Mouse (Mus musculus) kidney, embryonic 16.5 days (tissue): ENCODE results near the gene Comp. TPM values are rescaled to one million over a fixed set of nuclear protein-coding genes. Genes with fewer than 3 reads are reported as not detected.
A peak's percentile ranks its signal among the peaks of the same experiment; 100 is the strongest.

Source experiments
- ATAC-seq: fragments of 200-750 bp; cut with Nextera tagmentation; 2 replicates; pipeline ENCODE4 v1.8.0; 2017; ENCODE audit warnings: moderate TSS enrichment; ENCODE audit not compliant: low FRiP score, low TSS enrichment
- H3K27ac ChIP-seq: fragments of 300-500 bp; sonication (generic); 2 replicates; pipeline ENCODE4 v1.5.1; 2014; ENCODE audit warnings: low read length
- H3K27me3 ChIP-seq: fragments of 300-500 bp; sonication (generic); 2 replicates; pipeline ENCODE4 v1.6.1; 2014; ENCODE audit warnings: low read length, control low read depth, mixed read lengths; ENCODE audit not compliant: insufficient read depth
- H3K36me3 ChIP-seq: fragments of 300-500 bp; sonication (generic); 2 replicates; pipeline ENCODE4 v1.6.1; 2014; ENCODE audit warnings: low read length, control low read depth, mixed read lengths; ENCODE audit not compliant: insufficient read depth
- H3K4me1 ChIP-seq: fragments of 300-500 bp; sonication (generic); 2 replicates; pipeline ENCODE4 v1.6.1; 2014; ENCODE audit warnings: low read length, control low read depth, mixed read lengths; ENCODE audit not compliant: insufficient read depth
- H3K4me2 ChIP-seq: fragments of 300-500 bp; sonication (generic); replicated peaks from 2 replicates; pipeline ENCODE4 v1.6.1; 2014; ENCODE audit warnings: low read depth, low read length
- H3K4me3 ChIP-seq: fragments of 300-500 bp; sonication (generic); 2 replicates; pipeline ENCODE4 v1.5.1; 2014; ENCODE audit warnings: mild to moderate bottlenecking, low read length
- H3K9ac ChIP-seq: fragments of 300-500 bp; sonication (generic); replicated peaks from 2 replicates; pipeline ENCODE4 v1.6.1; 2014; ENCODE audit warnings: low read length
- H3K9me3 ChIP-seq: fragments of 300-500 bp; sonication (generic); 2 replicates; pipeline ENCODE4 v1.6.1; 2016; ENCODE audit warnings: low read length, control low read depth
- WGBS: fragments of 180-500 bp; shearing (Covaris S2); extraction: QIAGEN DNeasy Blood & Tissue Kit; methylation state at CpG from one replicate; pipeline ENCODE4 v1.1.7; 2014; 5-methylcytosine and 5-hydroxymethylcytosine counted together
- polyA plus RNA-seq: library from polyadenylated mRNA; unstranded; fragments of >200 nt; fragmentation: Nextera tagmentation; extraction: Ambion mirVana; gene quantifications from 2 replicates; pipeline ENCODE4 v1.2.1, GENCODE M21; 2015

Gene Comp
- polyA plus RNA-seq, 1 experiment from 2014 or later = 1.00 TPM

DNA sequence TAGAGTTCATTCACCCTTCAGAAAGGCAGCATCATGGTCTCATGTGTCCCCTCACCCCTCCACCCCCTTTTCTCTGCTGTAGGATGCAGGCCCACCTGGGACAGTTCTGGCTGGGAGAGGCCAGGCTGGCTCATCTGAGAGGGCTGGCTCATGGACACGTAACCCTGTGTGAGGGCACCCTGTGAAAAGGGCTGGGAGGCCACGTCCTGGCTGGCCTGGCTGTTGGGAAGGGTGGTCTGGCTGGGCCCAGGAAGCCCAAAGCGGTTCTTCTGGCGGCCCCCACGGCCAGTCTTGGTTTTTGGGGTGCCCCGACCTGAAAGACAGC lies 40.5 kb upstream of the Comp start:
- Histone ChIP-seq H3K27me3 (no peaks in the 10 kb centered on the region), H3K4me3 (no peak overlapping the region), H3K4me2 (no peak overlapping the region), H3K4me1 (peaks cover 22% of the 10 kb centered on the region), H3K9ac (no peak overlapping the region), H3K27ac (no peak overlapping the region), H3K36me3 (peaks cover 66% of the 10 kb centered on the region), H3K9me3 (no peaks in the 10 kb centered on the region)
- WGBS = 96% methylated on average over 6 of the region's 6 CpGs
- no peak for ATAC-seq

DNA sequence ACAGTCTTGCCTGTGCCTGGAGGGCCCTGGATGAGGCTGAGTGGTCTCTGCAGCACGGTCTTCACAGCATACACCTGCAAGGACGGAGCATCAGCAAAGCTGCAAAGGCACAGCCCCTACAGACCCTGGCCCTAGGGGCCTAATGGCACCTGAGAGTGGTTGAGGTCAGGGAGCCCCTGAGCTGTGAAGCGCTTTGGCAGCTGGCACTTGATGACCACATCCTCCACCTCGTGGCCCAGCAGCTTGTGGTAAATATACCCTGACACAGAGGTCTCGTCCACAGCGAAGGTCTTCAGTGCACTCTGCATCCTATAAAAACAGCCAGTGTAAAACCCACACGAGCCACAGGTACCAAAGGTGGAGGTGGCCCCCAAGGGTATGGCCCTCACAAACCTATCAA lies 34.4 kb upstream of the Comp start:
- Histone ChIP-seq H3K4me2 (no peak overlapping the region), H3K4me3 (no peak overlapping the region), H3K9ac (no peak overlapping the region), H3K4me1 (no peaks in the 10 kb centered on the region), H3K27ac (no peak overlapping the region), H3K9me3 (no peaks in the 10 kb centered on the region), H3K36me3 (peaks cover 91% of the 10 kb centered on the region), H3K27me3 (no peaks in the 10 kb centered on the region)
- no peak for ATAC-seq
- 85% methylated on average over 7 of the region's 7 CpGs for WGBS

DNA sequence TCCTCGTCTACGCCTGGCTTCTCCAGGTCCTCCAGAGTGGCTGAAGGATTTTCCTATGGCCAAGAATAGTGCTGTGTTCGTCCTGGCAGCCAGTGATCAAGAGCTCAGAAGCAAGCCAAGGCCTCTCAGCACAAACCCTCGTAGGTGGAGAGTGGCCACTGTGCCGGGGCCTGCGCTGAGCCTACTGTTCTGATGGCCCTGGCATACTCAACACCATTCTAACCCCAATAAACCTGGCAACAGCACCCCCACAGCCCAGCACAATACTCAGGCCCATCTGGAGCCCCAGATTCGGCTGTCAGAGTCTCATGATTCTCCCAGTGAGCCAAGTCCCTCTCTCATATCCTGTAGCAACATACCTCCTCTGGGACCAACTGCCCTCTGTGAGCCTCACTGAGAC lies 32.7 kb upstream of the Comp start:
- H3K9ac ChIP-seq = no peak overlapping the region
- no peaks in the 10 kb centered on the region for H3K4me1 ChIP-seq
- no peak overlapping the region for H3K4me2 ChIP-seq
- no peak overlapping the region for H3K4me3 ChIP-seq
- no peak for ATAC-seq
- 90% methylated on average over 7 of the region's 7 CpGs for WGBS
- no peak overlapping the region for H3K27ac ChIP-seq
- peaks cover 76% of the 10 kb centered on the region for H3K36me3 ChIP-seq
- no peaks in the 10 kb centered on the region for H3K9me3 ChIP-seq
- H3K27me3 ChIP-seq = no peaks in the 10 kb centered on the region

DNA sequence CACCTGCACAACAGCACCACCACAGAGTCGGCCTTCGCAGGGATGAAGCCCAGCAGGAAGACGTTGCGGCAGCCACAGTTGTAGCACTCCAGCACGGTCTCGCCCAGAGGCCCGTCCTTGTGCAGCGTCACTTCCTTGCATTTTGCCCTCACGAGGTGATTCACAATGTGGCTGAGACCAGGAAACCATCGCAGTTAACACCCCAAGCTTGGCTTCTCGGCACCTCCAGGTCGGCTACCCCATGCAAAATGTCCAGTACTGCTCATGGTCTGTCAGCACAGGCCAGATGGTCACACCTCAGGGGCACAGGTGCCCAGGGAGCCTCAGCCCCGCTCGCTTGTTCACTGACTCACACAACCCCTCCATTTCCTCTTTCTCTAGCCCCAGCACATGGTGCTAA lies 31.4 kb upstream of the Comp start:
- no peak overlapping the region for H3K4me2 ChIP-seq
- WGBS = 88% methylated on average over 14 of the region's 14 CpGs
- no peak overlapping the region for H3K9ac ChIP-seq
- no peaks in the 10 kb centered on the region for H3K4me1 ChIP-seq
- no peaks in the 10 kb centered on the region for H3K27me3 ChIP-seq
- ATAC-seq = no peak
- no peak overlapping the region for H3K4me3 ChIP-seq
- H3K27ac ChIP-seq = no peak overlapping the region
- peaks cover 67% of the 10 kb centered on the region for H3K36me3 ChIP-seq
- no peaks in the 10 kb centered on the region for H3K9me3 ChIP-seq

DNA sequence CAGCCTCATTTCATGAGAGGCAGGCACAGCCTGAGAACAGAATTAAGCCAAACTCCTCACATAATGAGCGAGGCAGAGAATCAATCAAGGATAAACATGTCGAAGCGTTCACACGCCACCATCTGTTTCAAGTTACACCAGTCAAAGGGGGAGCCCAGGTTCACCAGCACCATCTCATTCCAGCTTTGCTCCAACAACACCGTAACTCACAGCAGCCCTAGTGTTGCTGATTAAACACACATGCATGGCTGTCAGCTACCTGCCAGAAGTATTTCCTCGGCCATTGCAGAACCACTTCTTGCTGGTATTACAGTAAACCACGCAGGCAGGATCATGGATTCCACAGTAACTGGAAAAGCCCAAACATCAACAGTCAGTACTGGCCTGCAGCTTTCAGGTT lies 30.3 kb upstream of the Comp start:
- Histone ChIP-seq H3K4me3 (no peak overlapping the region), H3K27ac (no peak overlapping the region), H3K9ac (no peak overlapping the region), H3K9me3 (no peaks in the 10 kb centered on the region), H3K27me3 (no peaks in the 10 kb centered on the region), H3K36me3 (peaks cover 56% of the 10 kb centered on the region), H3K4me1 (no peaks in the 10 kb centered on the region), H3K4me2 (no peak overlapping the region)
- no peak for ATAC-seq
- 61% methylated on average over 7 of the region's 7 CpGs for WGBS

DNA sequence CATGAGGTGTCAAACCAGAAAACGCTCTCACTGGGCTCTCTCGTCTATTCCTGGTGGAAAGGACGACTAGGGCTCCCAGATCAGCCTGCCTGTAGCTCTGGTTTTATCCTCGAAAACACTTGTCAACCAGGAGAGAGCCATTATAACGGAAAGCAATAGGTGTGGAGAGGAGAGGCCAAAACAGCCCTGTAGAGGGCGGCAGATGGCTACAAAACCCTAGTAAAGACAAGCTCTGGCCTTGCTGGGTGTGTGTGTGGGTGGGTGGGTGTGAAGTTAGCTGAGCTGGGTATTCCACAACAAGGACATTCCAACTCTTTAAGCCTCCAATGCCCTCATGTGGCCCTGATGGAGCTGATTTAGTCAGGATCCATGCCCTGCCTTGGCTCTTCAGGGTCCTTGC lies 29.7 kb upstream of the Comp start:
- no peak overlapping the region for H3K4me3 ChIP-seq
- H3K9me3 ChIP-seq = no peaks in the 10 kb centered on the region
- 0 out of 2 replicates have a peak, but pooled peaks cover under 1% of the 10 kb centered on the region for H3K4me1 ChIP-seq
- no peak overlapping the region for H3K9ac ChIP-seq
- no peak overlapping the region for H3K4me2 ChIP-seq
- ATAC-seq = no peak
- WGBS = 53% methylated on average over 6 of the region's 6 CpGs
- H3K27ac ChIP-seq = no peak overlapping the region
- H3K36me3 ChIP-seq = peaks cover 50% of the 10 kb centered on the region
- no peaks in the 10 kb centered on the region for H3K27me3 ChIP-seq

DNA sequence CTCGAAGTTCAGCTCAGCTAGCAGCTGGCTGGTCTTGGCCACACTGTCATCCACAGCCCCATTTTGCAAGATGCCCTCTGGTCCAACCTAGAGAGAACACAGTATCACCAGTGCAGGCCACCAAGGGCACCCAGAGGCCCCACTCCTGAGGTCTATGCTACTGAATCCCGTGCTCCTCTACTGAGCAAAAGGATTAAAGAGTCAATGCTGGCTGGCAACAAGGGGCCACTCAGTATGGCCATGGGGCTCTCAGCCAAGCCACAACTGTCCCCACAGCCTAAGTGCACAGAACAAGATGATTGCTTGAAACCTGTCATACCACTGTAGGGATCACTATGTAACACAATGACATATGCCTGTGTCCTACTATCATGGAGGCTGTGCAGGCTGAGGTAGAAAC lies 29.1 kb upstream of the Comp start:
- WGBS = 84% methylated on average over 2 of the region's 2 CpGs
- Histone ChIP-seq H3K4me3 (no peak overlapping the region), H3K9ac (no peak overlapping the region), H3K4me2 (no peak overlapping the region), H3K27me3 (no peaks in the 10 kb centered on the region), H3K27ac (no peak overlapping the region), H3K36me3 (peaks cover 46% of the 10 kb centered on the region), H3K9me3 (no peaks in the 10 kb centered on the region), H3K4me1 (0 out of 2 replicates have a peak, but pooled peaks cover 6% of the 10 kb centered on the region)
- ATAC-seq = no peak

DNA sequence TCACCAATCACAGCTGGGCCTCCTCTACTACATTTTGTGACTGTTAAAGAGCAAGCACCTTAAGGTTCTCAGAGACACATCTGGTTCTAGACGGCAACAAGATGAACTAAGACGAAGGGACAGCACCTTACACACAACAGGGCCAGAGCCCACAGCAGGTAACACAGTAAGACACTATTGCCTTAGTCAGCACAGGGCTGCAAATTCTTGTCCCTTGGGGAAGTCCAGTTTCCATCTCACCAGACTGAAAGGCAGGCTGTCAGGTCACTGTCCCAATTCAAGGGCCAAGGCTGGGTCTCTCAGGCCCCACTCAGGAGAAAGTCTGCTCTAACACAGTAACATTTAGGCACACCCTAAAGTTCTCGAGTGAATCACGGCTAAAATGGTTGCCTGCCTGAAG lies 25.9 kb upstream of the Comp start:
- Histone ChIP-seq H3K4me1 (peaks cover 29% of the 10 kb centered on the region), H3K36me3 (peaks cover 20% of the 10 kb centered on the region), H3K4me2 (no peak overlapping the region), H3K9me3 (no peaks in the 10 kb centered on the region), H3K4me3 (no peak overlapping the region), H3K27me3 (no peaks in the 10 kb centered on the region), H3K9ac (no peak overlapping the region), H3K27ac (no peak overlapping the region)
- ATAC-seq = no peak
- WGBS = 82% methylated on average over 4 of the region's 4 CpGs

DNA sequence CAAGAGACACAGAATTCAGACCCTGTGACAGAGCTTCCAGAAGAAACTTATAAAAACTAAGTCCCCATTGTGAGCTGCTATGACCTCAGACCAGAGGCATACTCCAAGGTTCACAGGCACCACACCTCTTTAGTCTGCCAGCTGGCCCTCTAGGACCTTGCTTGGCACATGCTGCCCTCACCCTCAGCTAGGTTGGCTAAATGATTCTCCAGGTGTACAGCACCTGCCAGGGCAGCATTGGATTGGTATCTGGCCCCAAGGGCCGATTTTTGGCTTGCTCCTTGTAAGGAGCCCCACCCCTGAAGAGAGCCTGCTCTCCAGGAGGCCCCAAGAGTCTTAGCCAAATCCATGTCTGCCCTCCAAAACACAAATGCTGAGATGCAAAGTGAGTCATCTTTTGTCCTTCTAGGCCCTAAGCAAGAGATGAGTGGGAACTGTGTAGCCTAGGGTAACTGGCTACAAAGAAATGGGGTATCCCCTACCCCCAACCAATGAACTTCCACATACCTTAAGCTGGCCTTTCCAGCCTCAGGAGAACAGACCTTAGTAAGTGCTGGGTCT lies 25.4 kb upstream of the Comp start:
- Histone ChIP-seq H3K4me3 (no peak overlapping the region), H3K9me3 (no peaks in the 10 kb centered on the region), H3K4me2 (no peak overlapping the region), H3K27ac (no peak overlapping the region), H3K4me1 (peaks cover 29% of the 10 kb centered on the region), H3K9ac (no peak overlapping the region), H3K36me3 (peaks cover 16% of the 10 kb centered on the region), H3K27me3 (no peaks in the 10 kb centered on the region)
- no peak for ATAC-seq
- 70% methylated on average over 1 of the region's 1 CpGs for WGBS

DNA sequence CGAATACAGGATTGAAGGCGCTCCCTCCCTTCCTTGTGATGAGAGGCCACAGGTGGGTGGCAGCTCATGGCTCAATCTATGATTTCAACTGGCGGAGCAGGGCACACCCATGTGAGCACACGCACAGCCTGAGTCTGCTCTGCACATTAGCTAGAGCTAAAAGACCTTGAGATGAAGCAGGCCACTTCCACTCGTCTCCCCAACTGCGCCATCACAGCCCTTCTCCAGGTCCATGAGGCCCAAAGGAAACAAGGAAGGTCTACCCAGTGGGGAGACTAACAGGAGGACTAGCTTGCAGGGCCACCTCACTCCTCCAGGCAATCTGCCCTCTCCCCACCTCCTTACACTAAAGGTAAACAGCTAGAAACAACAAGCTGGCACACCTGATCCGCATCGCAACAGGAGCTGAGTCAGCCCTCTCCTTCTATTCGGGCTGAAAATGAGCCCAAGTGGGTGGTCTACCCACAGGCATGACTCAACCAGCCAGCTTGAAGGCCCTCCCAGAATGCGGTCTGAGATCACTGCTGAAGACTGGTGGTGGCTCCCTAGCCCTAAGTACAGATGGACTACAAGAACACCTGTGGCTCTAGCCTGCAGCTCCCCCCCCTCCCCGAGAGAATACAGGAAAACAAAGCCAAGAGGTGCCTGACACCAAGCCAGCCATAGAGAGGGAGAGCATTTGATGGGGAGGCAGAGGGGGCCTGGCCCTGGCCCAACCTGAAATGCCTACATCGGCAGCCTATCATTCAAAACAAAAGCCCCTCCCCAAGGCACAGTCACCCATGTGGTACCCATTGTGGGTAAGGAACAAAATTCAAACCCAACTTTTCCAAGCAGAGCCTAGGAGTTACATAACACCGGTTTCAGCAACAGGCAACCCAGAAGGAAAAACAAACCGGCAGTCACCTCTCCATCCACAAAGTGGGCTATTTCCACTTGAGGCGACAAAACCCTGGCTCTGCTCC lies 22.0 kb upstream of the Comp start:
- Histone ChIP-seq H3K9ac (peak overlapping the region; percentile 84), H3K27ac (no peak overlapping the region), H3K4me1 (peaks cover 36% of the 10 kb centered on the region), H3K36me3 (peaks cover 5% of the 10 kb centered on the region), H3K4me2 (peak overlapping the region; percentile 91), H3K9me3 (no peaks in the 10 kb centered on the region), H3K4me3 (peak overlapping the region; percentile 72), H3K27me3 (no peaks in the 10 kb centered on the region)
- no peak for ATAC-seq
- 41% methylated on average over 15 of the region's 15 CpGs for WGBS
